Mouse (Mus musculus) hindbrain, embryonic 15.5 days (tissue): ENCODE results near the gene Megf6. TPM values are rescaled to one million over a fixed set of nuclear protein-coding genes. Genes with fewer than 3 reads are reported as not detected.

Experiments used
- ATAC-seq: fragments of 200-750 bp; cut with Nextera tagmentation; 2 replicates; pipeline ENCODE4 v1.8.0; 2017; ENCODE audit warnings: low read depth, moderate number of reproducible peaks, moderate TSS enrichment; ENCODE audit not compliant: low FRiP score
- H3K27ac ChIP-seq: fragments of 300-500 bp; sonication (generic); replicated peaks from 2 replicates; pipeline ENCODE4 v1.5.1; 2015; ENCODE audit warnings: mild to moderate bottlenecking, inconsistent platforms
- H3K27me3 ChIP-seq: fragments of 300-500 bp; sonication (generic); 2 replicates; pipeline ENCODE4 v1.6.1; 2015; ENCODE audit warnings: control low read depth, inconsistent platforms
- H3K36me3 ChIP-seq: fragments of 300-500 bp; sonication (generic); 2 replicates; pipeline ENCODE4 v1.6.1; 2015; ENCODE audit warnings: control low read depth, inconsistent platforms
- H3K4me1 ChIP-seq: fragments of 300-500 bp; sonication (generic); replicated peaks from 2 replicates; pipeline ENCODE4 v1.6.1; 2015; ENCODE audit warnings: control low read depth, inconsistent platforms
- H3K4me2 ChIP-seq: fragments of 300-500 bp; sonication (generic); 2 replicates; pipeline ENCODE4 v1.6.1; 2015; ENCODE audit warnings: moderate library complexity, mild to moderate bottlenecking, inconsistent platforms
- H3K4me3 ChIP-seq: fragments of 300-500 bp; sonication (generic); 2 replicates; pipeline ENCODE4 v1.5.1; 2015; ENCODE audit warnings: mild to moderate bottlenecking, inconsistent platforms
- H3K9ac ChIP-seq: fragments of 300-500 bp; sonication (generic); 2 replicates; pipeline ENCODE4 v1.6.1; 2015; ENCODE audit warnings: inconsistent platforms
- H3K9me3 ChIP-seq: fragments of 300-500 bp; sonication (generic); 2 replicates; pipeline ENCODE4 v1.6.1; 2016; ENCODE audit warnings: control low read depth, inconsistent platforms
- WGBS: fragments of 180-500 bp; shearing (Covaris S2); methylation state at CpG from one replicate; pipeline ENCODE4 v1.1.7; 2015; 5-methylcytosine and 5-hydroxymethylcytosine counted together
- polyA plus RNA-seq: library from polyadenylated mRNA; unstranded; fragments of >200 nt; fragmentation: Nextera tagmentation; extraction: Ambion mirVana; gene quantifications from 2 replicates; pipeline ENCODE4 v1.2.1, GENCODE M21; 2015

Megf6 gene
- polyA plus RNA-seq, 1 experiment from 2014 or later: 9.4 TPM

- H3K27me3 ChIP-seq: no peaks in the 10 kb centered on the region
- H3K36me3 ChIP-seq: no peaks in the 10 kb centered on the region
- H3K4me1 ChIP-seq: no peaks in the 10 kb centered on the region
- H3K9ac ChIP-seq: no peak overlapping the region
- H3K4me3 ChIP-seq: no peak overlapping the region
- no peak for ATAC-seq
- 68% methylated on average over 8 of the region's 8 CpGs for WGBS
- no peak overlapping the region for H3K4me2 ChIP-seq
- no peak overlapping the region for H3K27ac ChIP-seq
- no peaks in the 10 kb centered on the region for H3K9me3 ChIP-seq
Observed at GRCm38 (mm10) chr4:154188948-154189347, 18.4 kb downstream of the Megf6 start.

- H3K4me1 ChIP-seq: peaks cover 14% of the 10 kb centered on the region
- H3K9me3 ChIP-seq: no peaks in the 10 kb centered on the region; the same call in 1 of the 2 replicates
- H3K9ac ChIP-seq: no peak overlapping the region
- H3K27me3 ChIP-seq: no peaks in the 10 kb centered on the region
- no peaks in the 10 kb centered on the region for H3K36me3 ChIP-seq
- ATAC-seq: no peak
- H3K4me3 ChIP-seq: no peak overlapping the region
- no peak overlapping the region for H3K27ac ChIP-seq
- H3K4me2 ChIP-seq: no peak overlapping the region
- 53% methylated on average over 6 of the region's 6 CpGs for WGBS
Observed at GRCm38 (mm10) chr4:154197961-154198360, 27.4 kb downstream of the Megf6 start.

GRCm38 (mm10) chr4:154198377-154198961 is 27.9 kb downstream of the Megf6 start:
- no peaks in the 10 kb centered on the region for H3K36me3 ChIP-seq
- H3K4me3 ChIP-seq: no peak overlapping the region
- 0 out of 2 replicates have a peak, but pooled peaks have one; percentile 48 for ATAC-seq
- H3K27me3 ChIP-seq: no peaks in the 10 kb centered on the region
- 17% methylated on average over 7 of the region's 7 CpGs for WGBS
- H3K27ac ChIP-seq: no peak overlapping the region; the same call in 1 of the 2 replicates
- H3K4me2 ChIP-seq: no peak overlapping the region
- peaks cover 14% of the 10 kb centered on the region for H3K4me1 ChIP-seq
- H3K9ac ChIP-seq: no peak overlapping the region
- H3K9me3 ChIP-seq: no peaks in the 10 kb centered on the region; the same call in 1 of the 2 replicates

GRCm38 (mm10) chr4:154201511-154201910 is 31.0 kb downstream of the Megf6 start:
- H3K36me3 ChIP-seq: no peaks in the 10 kb centered on the region
- WGBS: 44% methylated on average over 5 of the region's 5 CpGs

GRCm38 (mm10) chr4:154204532-154204931 is 34.0 kb downstream of the Megf6 start:
- Histone ChIP-seq H3K4me2 (no peak overlapping the region), H3K27ac (no peak overlapping the region), H3K36me3 (no peaks in the 10 kb centered on the region), H3K4me3 (no peak overlapping the region), H3K4me1 (0 out of 2 replicates have a peak, but pooled peaks cover 3% of the 10 kb centered on the region), H3K27me3 (no peaks in the 10 kb centered on the region), H3K9me3 (no peaks in the 10 kb centered on the region), H3K9ac (no peak overlapping the region)
- 75% methylated on average over 7 of the region's 7 CpGs for whole genome bisulfite sequencing
- no peak for ATAC-seq

More at GRCm38 (mm10) chr4:154201511-154201910, 31.0 kb downstream of the Megf6 start:
- H3K9me3 ChIP-seq: no peaks in the 10 kb centered on the region
- no peaks in the 10 kb centered on the region for H3K27me3 ChIP-seq
- no peak for ATAC-seq
- H3K9ac ChIP-seq: no peak overlapping the region
- peaks cover 14% of the 10 kb centered on the region for H3K4me1 ChIP-seq
- no peak overlapping the region for H3K4me2 ChIP-seq
- no peak overlapping the region for H3K4me3 ChIP-seq
- no peak overlapping the region for H3K27ac ChIP-seq

- Histone ChIP-seq H3K9me3 (no peaks in the 10 kb centered on the region), H3K27me3 (no peaks in the 10 kb centered on the region), H3K36me3 (no peaks in the 10 kb centered on the region), H3K4me2 (no peak overlapping the region), H3K9ac (no peak overlapping the region), H3K27ac (no peak overlapping the region), H3K4me3 (no peak overlapping the region), H3K4me1 (0 out of 2 replicates have a peak, but pooled peaks cover 3% of the 10 kb centered on the region)
- WGBS: 77% methylated on average over 5 of the region's 5 CpGs
- ATAC-seq: no peak
Observed at GRCm38 (mm10) chr4:154205392-154205791, 34.9 kb downstream of the Megf6 start.

- Histone ChIP-seq H3K4me2 (no peak overlapping the region), H3K9ac (no peak overlapping the region), H3K9me3 (no peaks in the 10 kb centered on the region), H3K27ac (no peak overlapping the region), H3K4me3 (no peak overlapping the region), H3K4me1 (no peaks in the 10 kb centered on the region; the same call in 1 of the 2 replicates), H3K36me3 (no peaks in the 10 kb centered on the region), H3K27me3 (no peaks in the 10 kb centered on the region)
- WGBS: 13% methylated on average over 5 of the region's 5 CpGs
- peak; percentile 55; the same call in 1 of the 2 replicates for ATAC-seq
Observed at GRCm38 (mm10) chr4:154207261-154207660, 36.7 kb downstream of the Megf6 start.

- Histone ChIP-seq H3K27ac (no peak overlapping the region), H3K4me2 (no peak overlapping the region), H3K36me3 (no peaks in the 10 kb centered on the region), H3K9me3 (no peaks in the 10 kb centered on the region), H3K4me1 (no peaks in the 10 kb centered on the region; the same call in 1 of the 2 replicates), H3K27me3 (no peaks in the 10 kb centered on the region), H3K4me3 (no peak overlapping the region), H3K9ac (no peak overlapping the region)
- 72% methylated on average over 6 of the region's 6 CpGs for WGBS
- no peak for ATAC-seq
Observed at GRCm38 (mm10) chr4:154209054-154209453, 38.5 kb downstream of the Megf6 start.

GRCm38 (mm10) chr4:154209825-154210224 is 39.3 kb downstream of the Megf6 start:
- ATAC-seq: no peak
- Histone ChIP-seq H3K27ac (no peak overlapping the region), H3K9ac (no peak overlapping the region), H3K36me3 (no peaks in the 10 kb centered on the region), H3K4me3 (no peak overlapping the region), H3K9me3 (no peaks in the 10 kb centered on the region), H3K4me1 (no peaks in the 10 kb centered on the region; the same call in 1 of the 2 replicates), H3K4me2 (no peak overlapping the region), H3K27me3 (no peaks in the 10 kb centered on the region)
- 11% methylated on average over 3 of the region's 3 CpGs for WGBS

- Histone ChIP-seq H3K9ac (no peak overlapping the region), H3K4me2 (no peak overlapping the region), H3K4me1 (no peaks in the 10 kb centered on the region; the same call in 1 of the 2 replicates), H3K27me3 (no peaks in the 10 kb centered on the region), H3K9me3 (no peaks in the 10 kb centered on the region), H3K27ac (no peak overlapping the region), H3K4me3 (no peak overlapping the region), H3K36me3 (no peaks in the 10 kb centered on the region)
- WGBS: 80% methylated on average over 13 of the region's 13 CpGs
- no peak for ATAC-seq
Observed at GRCm38 (mm10) chr4:154211459-154211858, 40.9 kb downstream of the Megf6 start.

- no peaks in the 10 kb centered on the region for H3K9me3 ChIP-seq
- H3K4me3 ChIP-seq: no peak overlapping the region
- H3K4me1 ChIP-seq: no peaks in the 10 kb centered on the region; the same call in 1 of the 2 replicates
- H3K9ac ChIP-seq: no peak overlapping the region
- no peak overlapping the region for H3K4me2 ChIP-seq
- no peak overlapping the region for H3K27ac ChIP-seq
- no peaks in the 10 kb centered on the region for H3K36me3 ChIP-seq
- 75% methylated on average over 7 of the region's 7 CpGs for WGBS
- no peaks in the 10 kb centered on the region for H3K27me3 ChIP-seq
- ATAC-seq: no peak
Observed at GRCm38 (mm10) chr4:154213586-154213985, 43.1 kb downstream of the Megf6 start.

- Histone ChIP-seq H3K27ac (no peak overlapping the region), H3K9ac (no peak overlapping the region), H3K27me3 (no peaks in the 10 kb centered on the region), H3K36me3 (no peaks in the 10 kb centered on the region), H3K9me3 (no peaks in the 10 kb centered on the region), H3K4me3 (no peak overlapping the region), H3K4me1 (no peaks in the 10 kb centered on the region; the same call in 1 of the 2 replicates), H3K4me2 (no peak overlapping the region)
- 24% methylated on average over 5 of the region's 5 CpGs for WGBS
- no peak for ATAC-seq
Observed at GRCm38 (mm10) chr4:154214075-154214474, 43.5 kb downstream of the Megf6 start.
